Mouse (Mus musculus): Measurements from ENCODE around the gene Olfr1555-ps1. TPM values are rescaled to one million over a fixed set of nuclear protein-coding genes. Genes with fewer than 3 reads are reported as not detected.

The Olfr1555-ps1 gene
- polyA plus RNA-seq (2017; shearing (Covaris generic)): 0.14 TPM

DNA sequence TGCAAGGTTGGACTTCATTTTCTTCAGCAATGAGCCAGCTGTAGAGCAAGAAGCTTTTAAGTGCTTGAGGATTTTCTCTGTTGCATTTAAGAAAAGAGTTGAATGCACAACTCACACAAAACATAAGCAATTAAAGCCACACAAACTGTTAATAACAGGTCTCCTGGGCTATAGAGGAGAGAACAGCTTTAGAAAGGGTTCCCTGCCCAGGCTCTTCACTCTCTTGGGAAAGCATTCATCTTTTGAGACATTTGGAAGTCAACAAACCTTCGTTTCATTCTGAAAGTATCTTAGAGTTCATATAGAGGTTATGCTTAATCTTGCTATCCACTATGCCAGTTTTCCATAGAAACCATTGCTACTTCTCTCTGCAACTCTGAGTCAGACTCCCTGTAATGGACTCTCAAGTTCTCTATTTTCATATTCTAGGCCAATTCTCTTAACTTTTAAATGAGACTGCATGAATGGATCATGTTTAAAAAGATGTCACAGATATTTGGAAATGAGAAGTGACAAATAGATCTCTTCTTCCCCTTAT, at the start of gene Olfr1555-ps1:
Gene Olfr1555-ps1, minus strand, starts transcription at position 51 of the 538 bp plus-strand sequence.

DNA sequence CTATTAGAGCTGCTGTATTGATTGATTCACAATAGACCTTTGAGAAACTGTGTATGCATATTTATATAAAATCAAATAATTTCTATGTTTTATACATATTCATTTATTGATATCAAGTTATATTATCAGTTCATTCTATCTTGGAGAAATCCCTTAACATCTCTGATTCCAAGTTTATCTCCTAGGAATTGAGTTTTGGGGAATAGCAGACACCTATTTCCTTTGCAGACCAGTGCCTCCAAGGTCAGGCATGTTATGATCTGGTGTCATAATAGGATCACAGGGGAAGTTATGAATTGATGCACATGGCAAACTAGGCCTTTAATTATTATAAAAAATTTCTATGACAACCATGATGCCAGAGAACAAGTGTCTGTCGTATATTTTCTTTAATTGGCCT, 30.4 kb upstream of the Olfr1555-ps1 start, which contains the start of gene Olfr1431:
Gene Olfr1431, plus strand, starts transcription at position 301 of the 400 bp plus-strand sequence.

DNA sequence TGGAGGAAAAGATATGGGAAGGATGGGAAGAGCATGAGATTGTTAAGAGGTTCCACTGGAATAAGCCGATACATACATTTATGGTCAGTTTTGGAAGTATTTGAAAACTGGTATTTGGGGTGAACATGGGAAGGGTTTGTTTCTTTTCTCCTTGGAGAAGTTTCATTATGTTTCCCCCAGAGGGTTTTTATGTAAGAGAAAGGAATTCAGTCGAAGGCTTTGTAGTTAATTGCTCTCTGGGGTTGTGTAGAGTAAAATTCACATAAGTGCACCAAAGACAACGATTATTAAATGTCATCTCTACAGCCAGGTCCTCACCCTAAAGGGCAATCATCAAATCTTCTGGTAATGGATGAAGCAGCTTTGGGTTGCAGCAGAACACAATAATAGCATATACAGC, 46.8 kb downstream of the Olfr1555-ps1 start, which contains the start of gene Olfr76:
Gene Olfr76, minus strand, starts transcription at position 101 of the 400 bp plus-strand sequence.

DNA sequence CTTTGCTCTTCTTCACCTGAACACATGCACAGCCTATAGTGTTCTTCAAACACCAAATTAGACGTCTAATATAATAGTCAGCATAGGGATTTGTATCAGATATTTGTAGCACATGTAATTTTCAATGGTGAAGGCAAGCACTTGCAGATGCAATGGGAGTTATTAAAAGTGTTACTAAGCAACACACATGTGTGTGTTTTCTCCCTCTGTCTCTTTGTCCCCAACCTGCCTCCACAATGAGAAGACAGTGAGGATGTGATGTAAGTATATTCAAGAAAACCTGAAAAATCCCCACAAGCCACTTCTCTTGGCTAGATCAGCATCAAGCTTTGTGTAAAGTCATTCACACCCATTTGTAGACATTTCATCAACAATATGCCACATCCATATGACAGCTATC, 54.1 kb downstream of the Olfr1555-ps1 start, which contains the start of gene Olfr1428:
Gene Olfr1428, minus strand, starts transcription at position 101 of the 400 bp plus-strand sequence.

Other genes with a start within 250 kb of the Olfr1555-ps1 start
- 47.6 TPM for gene Osbp, start 204.2 kb downstream of the Olfr1555-ps1 start, polyA plus RNA-seq (2017; shearing (Covaris generic))
- 0.09 TPM for gene Olfr1423, start 128.8 kb downstream of the Olfr1555-ps1 start, polyA plus RNA-seq (2017; shearing (Covaris generic))
- gene Olfr1424, start 107.4 kb downstream of the Olfr1555-ps1 start, polyA plus RNA-seq (2017; shearing (Covaris generic)): 0.21 TPM
- gene Olfr1425, start 92.4 kb downstream of the Olfr1555-ps1 start, polyA plus RNA-seq (2017; shearing (Covaris generic)): not detected
- not detected for gene Olfr1426, start 78.1 kb downstream of the Olfr1555-ps1 start, polyA plus RNA-seq (2017; shearing (Covaris generic))
- not detected for gene Olfr1427, start 66.8 kb downstream of the Olfr1555-ps1 start, polyA plus RNA-seq (2017; shearing (Covaris generic))
- not detected for gene Olfr1428, start 54.2 kb downstream of the Olfr1555-ps1 start, polyA plus RNA-seq (2017; shearing (Covaris generic))
- gene Olfr76, start 46.9 kb downstream of the Olfr1555-ps1 start, polyA plus RNA-seq (2017; shearing (Covaris generic)): not detected
- not detected for gene Olfr1431, start 30.5 kb upstream of the Olfr1555-ps1 start, polyA plus RNA-seq (2017; shearing (Covaris generic))
- gene Olfr1432, start 62.5 kb upstream of the Olfr1555-ps1 start, polyA plus RNA-seq (2017; shearing (Covaris generic)): not detected
- gene Olfr262, start 71.5 kb upstream of the Olfr1555-ps1 start, polyA plus RNA-seq (2017; shearing (Covaris generic)): not detected
- not detected for gene Olfr235, start 90.9 kb upstream of the Olfr1555-ps1 start, polyA plus RNA-seq (2017; shearing (Covaris generic))
- not detected for gene Olfr1434, start 109.7 kb upstream of the Olfr1555-ps1 start, polyA plus RNA-seq (2017; shearing (Covaris generic))
- gene Olfr1436, start 129.0 kb upstream of the Olfr1555-ps1 start, polyA plus RNA-seq (2017; shearing (Covaris generic)): not detected
- not detected for gene Olfr1437, start 155.0 kb upstream of the Olfr1555-ps1 start, polyA plus RNA-seq (2017; shearing (Covaris generic))
- not detected for gene Olfr1438-ps1, start 165.8 kb upstream of the Olfr1555-ps1 start, polyA plus RNA-seq (2017; shearing (Covaris generic))
- gene Olfr1440, start 217.2 kb upstream of the Olfr1555-ps1 start, polyA plus RNA-seq (2017; shearing (Covaris generic)): not detected
- not detected for gene Olfr1441, start 247.3 kb upstream of the Olfr1555-ps1 start, polyA plus RNA-seq (2017; shearing (Covaris generic))